Mouse (Mus musculus) brown adipose tissue, adult 24 weeks (tissue): ENCODE results near the gene Vmn2r22. TPM values are rescaled to one million over a fixed set of nuclear protein-coding genes. Genes with fewer than 3 reads are reported as not detected.
"Not testable (repeated sequence)": the region's sequence is repeated elsewhere in the genome, so short reads cannot be mapped to it uniquely, and the experiment has no call there.

Source experiments
- H3K27ac ChIP-seq: fragments of 200-500 bp; replicated peaks from 2 replicates; pipeline ENCODE4 v1.5.1; 2012; ENCODE audit warnings: low read depth, mild to moderate bottlenecking, low read length
- H3K4me1 ChIP-seq: fragments of 200-500 bp; 2 replicates; pipeline ENCODE4 v1.6.1; 2012; ENCODE audit warnings: low read length, mixed read lengths; ENCODE audit not compliant: control insufficient read depth, insufficient read depth, insufficient read length
- H3K4me3 ChIP-seq: fragments of 200-500 bp; 2 replicates; pipeline ENCODE4 v1.5.1; 2012; ENCODE audit warnings: low read depth, mild to moderate bottlenecking, low read length, moderate library complexity; ENCODE audit not compliant: insufficient read depth
- polyA plus RNA-seq: library from polyadenylated mRNA; stranded (reverse); fragments of >200 nt; gene quantifications from 2 replicates; pipeline ENCODE4 v1.2.4, GENCODE M21; 2012; ENCODE audit not compliant: missing spikeins, insufficient read depth, insufficient read length

Vmn2r22 gene
- not detected in 2 replicates for polyA plus RNA-seq

GRCm38 (mm10) chr6:123650625-123651024 is at the start of gene Vmn2r22:
TSS of gene Vmn2r22 (minus strand) at chr6:123650725.
- not testable (repeated sequence) for H3K27ac ChIP-seq, H3K4me1 ChIP-seq, H3K4me3 ChIP-seq

GRCm38 (mm10) chr6:123697213-123697612 is 46.7 kb upstream of the Vmn2r22 start:
- Histone ChIP-seq H3K4me1 (no peaks in the 10 kb centered on the region), H3K4me3 (no peak overlapping the region), H3K27ac (no peak overlapping the region)

- H3K4me1 ChIP-seq, H3K27ac ChIP-seq, H3K4me3 ChIP-seq: not testable (repeated sequence)
Measured at GRCm38 (mm10) chr6:123696639-123697038, 46.1 kb upstream of the Vmn2r22 start.

GRCm38 (mm10) chr6:123657040-123657439 is 6.5 kb upstream of the Vmn2r22 start:
- Histone ChIP-seq H3K27ac (no peak overlapping the region), H3K4me3 (no peak overlapping the region), H3K4me1 (no peaks in the 10 kb centered on the region)

GRCm38 (mm10) chr6:123639394-123639793 is 11.1 kb downstream of the Vmn2r22 start:
- not testable (repeated sequence) for H3K4me3 ChIP-seq

GRCm38 (mm10) chr6:123623784-123624183 is 26.7 kb downstream of the Vmn2r22 start:
- not testable (repeated sequence) for H3K4me1 ChIP-seq, H3K4me3 ChIP-seq, H3K27ac ChIP-seq

More at GRCm38 (mm10) chr6:123639394-123639793, 11.1 kb downstream of the Vmn2r22 start:
- H3K27ac ChIP-seq, H3K4me1 ChIP-seq: not testable (repeated sequence)

GRCm38 (mm10) chr6:123588368-123588767 is 62.2 kb downstream of the Vmn2r22 start:
- not testable (repeated sequence) for H3K27ac ChIP-seq, H3K4me1 ChIP-seq, H3K4me3 ChIP-seq

- H3K4me1 ChIP-seq, H3K27ac ChIP-seq, H3K4me3 ChIP-seq: not testable (repeated sequence)
Measured at GRCm38 (mm10) chr6:123587796-123588328, 62.7 kb downstream of the Vmn2r22 start.

- H3K4me1 ChIP-seq, H3K27ac ChIP-seq, H3K4me3 ChIP-seq: not testable (repeated sequence)
Measured at GRCm38 (mm10) chr6:123583988-123584387, 66.5 kb downstream of the Vmn2r22 start.

- H3K4me3 ChIP-seq, H3K27ac ChIP-seq, H3K4me1 ChIP-seq: not testable (repeated sequence)
Measured at GRCm38 (mm10) chr6:123574698-123575097, 75.8 kb downstream of the Vmn2r22 start.

Other genes starting within 250 kb of the Vmn2r22 start
- not detected in 2 replicates for gene Vmn2r20, start 232.6 kb downstream of the Vmn2r22 start, polyA plus RNA-seq
- gene Vmn2r21, start 117.3 kb downstream of the Vmn2r22 start, polyA plus RNA-seq, result not detected in 2 replicates
- not detected in 2 replicates for gene Vmn2r23, start 51.9 kb upstream of the Vmn2r22 start, polyA plus RNA-seq
- gene Vmn2r24, start 128.2 kb upstream of the Vmn2r22 start, polyA plus RNA-seq, result not detected in 2 replicates
- not detected in 2 replicates for gene Vmn2r25, start 202.7 kb upstream of the Vmn2r22 start, polyA plus RNA-seq